Mouse (Mus musculus) frontal cortex, adult (tissue): ENCODE measurements around the gene Rtn2.

Source experiments
- ATAC-seq: cut with Nextera tagmentation; 2 replicates; pipeline ENCODE4 v1.9.2; 2017; ENCODE audit warnings: mild to moderate bottlenecking, moderate library complexity, mixed read lengths; ENCODE audit not compliant: low TSS enrichment

Gene Rtn2

DNA sequence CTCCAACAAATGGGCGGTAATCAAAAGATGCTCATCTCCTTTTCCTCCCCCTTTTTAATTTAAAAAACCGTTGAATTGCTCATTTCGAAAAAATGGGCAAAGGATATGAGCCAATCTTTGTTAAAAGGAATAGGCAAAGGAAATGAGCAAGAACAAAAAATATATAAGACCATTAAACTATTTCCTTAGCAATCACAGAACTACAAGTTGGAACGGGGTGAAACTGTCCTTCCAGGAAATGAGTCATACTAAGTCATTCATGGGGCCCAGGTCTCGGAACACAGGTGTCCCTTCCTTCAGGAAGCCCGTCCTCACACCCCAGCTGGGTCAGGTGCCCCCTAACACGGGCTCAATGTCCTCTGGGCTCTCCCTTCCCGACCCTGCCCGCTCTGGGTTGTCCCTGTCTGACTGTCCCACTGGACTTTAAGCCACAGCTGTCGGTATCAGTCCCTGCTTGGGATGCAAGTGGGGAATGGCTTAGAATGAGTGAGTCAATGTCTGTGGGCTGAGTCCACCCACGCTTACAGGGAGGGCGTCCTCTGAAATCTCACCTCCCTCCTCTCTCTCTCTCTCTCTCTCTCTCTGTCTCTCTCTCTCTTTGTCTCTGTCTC, 61.9 kb downstream of the Rtn2 start, which contains the start of gene Ercc1:
Ercc1 (plus strand) TSS at position 542 of the 611 bp plus-strand sequence.
- peak; percentile 9; the same call in 1 of the 2 replicates for ATAC-seq

DNA sequence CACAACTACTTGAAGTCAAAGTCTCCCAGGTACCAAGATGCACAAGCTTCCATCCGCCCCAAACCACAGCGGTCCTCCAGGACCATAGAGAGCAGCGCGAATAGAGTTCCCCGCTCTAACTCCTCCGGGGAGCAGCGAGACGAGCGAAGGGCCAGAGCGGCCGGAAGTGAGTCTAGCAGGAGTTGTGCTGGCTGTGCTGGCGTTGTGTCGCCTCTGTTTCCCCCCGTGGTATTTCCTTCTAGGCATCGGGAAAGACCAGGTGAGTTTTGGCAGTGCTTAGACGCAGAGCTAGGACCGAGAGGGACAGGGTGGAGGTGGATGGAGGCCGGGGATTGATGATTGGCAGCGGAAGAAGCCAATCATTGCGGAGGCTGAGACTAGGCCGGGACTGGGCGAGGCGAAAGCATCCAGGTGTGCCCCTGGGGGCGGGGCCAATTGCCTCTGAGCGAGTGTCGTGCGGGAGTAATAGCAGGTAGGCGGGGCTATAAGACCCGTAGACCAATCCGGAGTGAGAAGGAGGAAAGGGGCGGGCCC, 62.6 kb downstream of the Rtn2 start:
- ATAC-seq: peak; percentile 75
